Mouse (Mus musculus) naive thymus-derived CD4-positive, alpha-beta T cell, adult 2 months (primary cell): ENCODE measurements around the gene Gabpb1.
"Not testable (repeated sequence)": the region's sequence is repeated elsewhere in the genome, so short reads cannot be mapped to it uniquely, and the experiment has no call there.

ENCODE experiments used
- DNase-seq: peaks from one replicate; pipeline ENCODE4 v3.0.0-alpha.2; 2011; ENCODE audit warnings: low read depth

Gabpb1 gene

DNA sequence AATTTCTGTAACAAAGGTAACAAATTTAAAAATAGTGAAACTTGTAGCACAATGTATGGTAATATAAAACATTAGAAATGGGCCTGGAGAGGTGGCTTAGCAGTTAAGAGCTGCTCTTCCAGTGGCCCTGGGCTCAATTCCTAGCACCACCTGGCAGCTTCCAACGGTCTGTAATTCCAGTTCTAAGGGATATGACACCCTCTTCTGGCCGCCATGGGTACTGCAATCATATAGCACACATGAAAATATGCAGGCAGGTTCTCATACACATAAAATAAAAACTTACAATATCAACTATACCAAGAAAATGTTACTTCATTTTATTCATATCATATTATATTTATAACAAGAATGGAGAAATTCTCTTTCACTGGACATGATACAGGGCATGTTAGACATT, 35.8 kb downstream of the Gabpb1 start:
- DNase-seq = peak; percentile 15

DNA sequence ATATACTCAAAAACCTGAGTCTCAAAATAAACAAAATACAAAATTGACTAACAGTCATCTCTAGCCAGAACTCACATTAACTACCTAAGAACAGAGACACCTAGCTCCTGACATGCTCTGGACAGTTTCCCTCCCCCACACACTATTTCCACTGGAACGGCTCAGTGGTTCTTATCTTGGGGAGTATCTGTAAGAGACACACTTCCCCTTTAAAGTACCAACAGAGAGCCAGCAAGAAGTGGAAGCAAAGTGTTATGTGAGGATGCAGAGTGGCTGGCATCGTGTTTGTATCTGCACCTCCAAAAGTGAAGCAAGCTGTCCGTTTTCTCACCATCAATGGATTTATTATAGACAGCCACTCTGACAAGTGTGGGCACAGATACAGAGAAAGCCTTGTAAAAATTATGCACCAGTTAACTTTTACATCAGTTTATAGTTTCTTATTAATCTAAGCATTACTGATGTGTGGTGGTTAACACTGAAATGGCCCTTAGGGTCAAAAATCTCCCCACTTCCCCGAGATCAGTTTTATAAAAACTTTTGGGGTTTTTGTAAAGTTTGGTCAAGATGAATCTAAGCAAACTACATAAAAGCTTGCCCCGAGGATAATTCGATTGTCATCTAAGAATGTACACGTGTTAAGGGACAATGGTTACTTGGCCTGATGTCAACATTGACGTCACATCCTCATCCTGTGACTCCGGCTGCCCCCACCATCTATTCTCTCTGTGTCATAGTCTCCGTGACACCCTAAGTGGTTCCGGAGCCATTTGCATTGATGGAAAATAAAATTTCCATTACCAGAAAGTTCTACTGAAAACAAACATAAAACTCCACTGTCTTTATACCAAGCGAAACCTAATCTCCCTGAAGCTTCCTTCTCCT, 40.0 kb downstream of the Gabpb1 start:
- peak; percentile 63 for DNase-seq

DNA sequence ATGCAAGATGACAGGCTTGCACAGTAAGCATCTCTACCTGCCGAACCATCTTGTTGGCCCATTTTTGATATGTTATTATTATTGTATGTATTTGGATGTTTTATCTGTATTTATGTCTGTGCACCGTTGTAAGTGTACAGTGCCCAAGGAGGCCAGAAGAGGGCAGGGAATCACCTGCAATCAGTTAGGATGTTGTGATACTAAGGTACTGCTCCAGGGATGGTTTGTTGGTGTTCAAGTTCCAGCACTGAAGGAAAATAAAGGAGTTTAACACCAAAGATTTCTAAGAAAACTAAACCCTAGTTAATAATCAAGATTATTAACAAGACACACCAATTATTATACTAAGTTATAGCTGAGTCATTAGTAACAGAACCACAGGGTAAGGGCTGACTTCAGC, 43.0 kb downstream of the Gabpb1 start:
- DNase-seq = no peak

DNA sequence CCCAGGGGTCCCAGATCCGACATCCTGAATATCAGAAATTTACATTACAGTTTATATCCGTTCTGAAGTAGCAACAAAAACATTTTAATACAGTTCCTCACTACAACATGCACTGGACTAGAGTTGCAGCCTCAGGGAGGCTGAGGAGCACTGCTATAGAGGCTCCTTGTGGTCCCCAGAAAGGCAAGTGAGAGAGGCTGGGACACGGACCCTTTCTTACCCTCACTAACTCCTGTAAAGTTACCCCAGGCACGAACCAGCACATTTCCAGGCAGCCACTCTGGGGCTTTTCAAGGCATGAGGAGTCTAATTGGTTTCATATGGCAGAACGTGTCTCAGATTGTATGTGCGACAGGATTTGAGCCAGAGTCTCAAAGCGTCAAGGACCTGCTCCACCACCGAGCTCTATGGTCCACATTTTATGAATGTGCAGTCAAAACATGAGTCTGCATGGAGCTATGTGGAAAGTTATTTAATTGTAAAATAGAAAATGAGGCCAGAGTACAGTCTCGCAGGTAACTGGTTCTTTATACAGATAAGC, 47.6 kb downstream of the Gabpb1 start:
- no peak for DNase-seq

DNA sequence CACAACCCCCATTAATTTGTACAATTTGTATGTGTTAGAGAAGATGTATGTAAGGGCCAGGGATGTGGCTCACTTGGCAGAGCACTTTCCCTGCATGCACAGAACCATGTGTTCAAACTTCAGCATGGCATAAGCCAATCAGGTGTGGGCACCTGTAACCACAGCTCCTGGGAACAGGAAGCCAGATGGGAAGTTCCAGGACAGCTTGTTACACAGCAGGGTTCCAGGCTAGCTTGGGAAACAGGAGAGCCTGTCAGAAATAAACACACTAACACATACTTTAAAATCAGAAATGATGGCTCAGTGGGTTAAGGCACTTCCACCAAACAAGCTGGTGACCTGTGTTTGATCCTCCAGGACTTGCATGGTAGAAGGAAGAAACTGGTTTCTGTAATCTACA, 53.0 kb downstream of the Gabpb1 start:
- no peak for DNase-seq

DNA sequence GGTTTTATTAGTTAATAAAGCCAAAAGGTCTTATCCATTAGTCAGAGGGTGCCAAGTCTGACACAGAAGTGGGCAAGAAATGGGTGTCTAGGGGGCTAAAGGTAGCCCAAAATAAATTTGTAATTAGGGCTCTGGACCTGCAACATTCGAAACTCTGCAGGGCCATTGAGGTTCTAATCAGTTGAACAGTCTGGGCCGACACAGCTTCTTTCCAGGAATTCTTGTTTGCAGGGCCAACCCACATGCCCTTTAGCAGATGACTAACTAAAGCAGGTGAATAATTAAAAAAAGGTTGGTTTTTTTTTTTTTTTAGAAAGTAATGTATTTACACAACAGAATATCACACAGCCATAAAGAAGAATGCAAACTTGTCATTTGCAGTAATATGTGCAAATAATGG, 53.7 kb downstream of the Gabpb1 start:
- DNase-seq = no peak

DNA sequence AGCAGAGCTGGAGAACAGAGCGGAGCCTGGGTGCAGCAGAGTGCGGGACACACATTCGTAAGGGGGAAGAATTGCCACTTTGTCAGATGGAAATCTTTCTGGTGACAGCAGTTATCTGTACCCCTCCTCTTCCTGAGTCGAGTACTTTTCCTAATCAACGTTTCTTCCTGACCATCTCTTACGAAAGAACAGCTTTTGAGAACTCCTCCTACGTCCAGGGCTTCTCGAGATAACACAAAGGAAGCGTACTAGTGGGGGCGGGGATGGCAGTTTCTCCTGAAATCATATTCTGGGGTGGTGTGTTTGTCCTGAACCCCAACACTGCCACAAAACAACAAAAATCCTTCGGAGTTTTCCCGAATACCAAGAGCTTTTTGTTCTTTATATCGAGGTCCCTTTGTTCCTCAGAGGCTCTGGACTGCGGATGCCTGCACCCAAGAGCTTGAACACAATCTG, 56.9 kb downstream of the Gabpb1 start, which contains the start of gene Hdc:
TSS of gene Hdc (minus strand) at position 51 of the 456 bp plus-strand sequence.
- DNase-seq = no peak

DNA sequence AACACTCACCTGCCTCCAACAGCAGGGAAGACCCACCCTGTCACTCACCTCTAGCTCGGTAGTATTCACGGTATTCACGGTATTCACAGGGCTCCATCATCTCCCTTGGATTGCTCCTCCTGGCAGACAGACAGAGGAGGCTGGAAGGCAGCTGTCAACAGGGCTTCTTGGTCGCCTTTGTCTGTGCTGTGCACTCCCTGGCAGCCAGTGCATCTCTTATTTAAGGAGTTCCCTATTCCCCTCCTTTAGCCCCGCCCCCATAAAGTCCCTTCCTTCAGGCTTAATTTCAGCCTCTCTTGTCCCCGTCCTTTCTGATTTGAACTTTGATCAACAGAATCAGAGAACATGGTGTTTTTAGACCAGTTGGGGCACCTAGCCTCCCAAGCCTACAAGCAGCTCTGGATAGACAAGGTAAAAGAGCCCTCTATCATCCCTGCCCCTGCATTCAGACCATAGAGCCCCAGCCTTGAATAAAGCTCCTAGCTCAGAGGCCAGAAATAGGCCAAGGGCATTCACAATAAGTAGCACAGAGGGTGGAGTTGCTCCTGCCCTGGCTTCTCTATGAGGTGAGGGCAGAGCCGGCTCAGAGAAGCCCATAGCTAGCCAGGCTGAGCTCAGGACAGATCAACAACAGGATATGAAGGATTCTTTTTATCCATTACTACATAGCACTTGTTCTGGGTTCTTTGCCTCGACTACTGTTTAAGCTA, 57.5 kb downstream of the Gabpb1 start:
- DNase-seq = no peak

DNA sequence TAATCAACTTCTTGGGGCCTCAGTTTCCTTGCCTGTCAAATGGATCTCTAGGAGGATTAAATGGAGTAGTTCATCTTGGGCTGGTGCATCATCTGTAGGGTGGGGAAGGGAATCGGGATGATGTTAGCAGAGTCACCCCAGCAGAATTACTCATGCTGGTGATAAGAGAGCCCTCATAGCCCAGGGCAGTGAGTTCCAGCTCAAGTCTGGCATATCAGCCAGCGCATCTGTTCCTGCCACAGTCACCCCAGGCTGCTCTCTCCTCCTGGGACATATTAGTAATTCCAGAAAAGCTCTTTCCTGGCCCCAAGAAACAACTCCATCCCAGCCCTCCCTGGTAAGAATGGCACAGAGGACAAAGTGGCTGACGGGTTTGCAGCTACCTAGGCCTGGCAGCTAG, 60.8 kb downstream of the Gabpb1 start:
- no peak for DNase-seq

DNA sequence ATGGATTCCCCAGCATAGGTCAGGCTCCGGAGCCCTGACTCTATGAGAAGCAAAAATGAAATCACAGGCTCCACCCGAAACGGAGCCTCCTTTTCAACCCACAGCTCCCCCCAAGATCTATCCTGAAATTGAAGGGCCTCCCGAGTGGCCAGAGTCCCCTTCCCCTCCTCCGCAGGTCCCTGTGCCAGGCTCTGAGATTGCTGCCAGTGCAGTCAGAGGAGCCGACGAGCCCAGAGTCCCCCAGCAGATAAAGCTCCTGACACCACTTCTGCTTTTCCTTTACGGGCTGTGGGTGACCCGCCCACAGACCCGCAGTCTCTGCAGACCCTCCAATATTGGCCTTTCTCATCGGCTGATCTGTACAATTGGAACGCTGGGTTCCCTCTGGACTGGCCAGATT, 66.5 kb downstream of the Gabpb1 start:
- not testable (repeated sequence) for DNase-seq

DNA sequence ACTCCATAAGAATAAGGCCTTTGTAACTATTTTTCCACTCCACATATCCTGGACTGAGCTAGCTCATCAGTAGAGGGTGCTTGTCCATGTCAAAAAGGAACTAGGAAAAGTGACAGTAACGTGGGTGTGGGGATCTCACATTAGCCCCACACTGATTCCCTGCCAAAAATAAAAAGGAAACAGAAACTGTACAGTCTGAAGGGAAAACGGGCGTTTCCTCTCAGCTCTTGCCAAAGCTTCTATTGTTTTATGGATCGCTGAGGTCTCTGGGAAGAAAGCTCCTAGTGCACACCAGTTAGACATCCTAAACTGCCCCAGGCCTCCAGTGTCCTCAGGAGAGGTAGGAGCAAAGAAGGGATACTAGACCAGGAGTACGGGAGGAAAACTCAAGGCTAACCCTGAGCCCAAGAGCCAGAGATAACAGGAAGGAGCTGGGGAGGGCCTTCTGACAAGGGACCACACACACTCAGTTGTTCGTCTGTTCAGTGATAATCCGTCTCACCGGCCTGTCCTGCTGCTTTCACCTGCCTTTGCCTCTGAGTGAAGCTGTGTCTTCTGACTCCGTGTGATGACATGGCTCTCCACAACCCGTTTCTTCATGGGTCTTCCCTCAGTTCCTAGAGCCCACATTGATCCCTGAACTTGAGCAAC, 68.5 kb downstream of the Gabpb1 start:
- no peak for DNase-seq

DNA sequence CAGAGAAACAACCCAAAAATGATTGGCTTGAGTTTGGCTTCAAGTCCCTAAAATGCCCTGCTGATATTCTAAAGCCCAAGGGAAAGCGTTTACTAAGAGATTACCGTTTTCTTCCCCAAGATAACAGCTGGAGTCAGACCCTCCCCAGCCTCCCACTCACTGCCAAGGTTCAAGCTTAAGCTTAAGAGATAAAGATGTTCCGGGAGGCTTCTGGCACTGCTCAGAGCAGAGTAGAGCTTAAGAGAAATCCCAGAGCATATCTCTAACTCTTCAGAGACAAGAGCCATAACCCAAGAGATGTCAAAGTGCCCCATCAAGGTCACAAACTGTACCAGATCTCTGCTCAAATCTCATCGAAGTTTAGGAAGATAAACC, 69.5 kb downstream of the Gabpb1 start:
- no peak for DNase-seq

DNA sequence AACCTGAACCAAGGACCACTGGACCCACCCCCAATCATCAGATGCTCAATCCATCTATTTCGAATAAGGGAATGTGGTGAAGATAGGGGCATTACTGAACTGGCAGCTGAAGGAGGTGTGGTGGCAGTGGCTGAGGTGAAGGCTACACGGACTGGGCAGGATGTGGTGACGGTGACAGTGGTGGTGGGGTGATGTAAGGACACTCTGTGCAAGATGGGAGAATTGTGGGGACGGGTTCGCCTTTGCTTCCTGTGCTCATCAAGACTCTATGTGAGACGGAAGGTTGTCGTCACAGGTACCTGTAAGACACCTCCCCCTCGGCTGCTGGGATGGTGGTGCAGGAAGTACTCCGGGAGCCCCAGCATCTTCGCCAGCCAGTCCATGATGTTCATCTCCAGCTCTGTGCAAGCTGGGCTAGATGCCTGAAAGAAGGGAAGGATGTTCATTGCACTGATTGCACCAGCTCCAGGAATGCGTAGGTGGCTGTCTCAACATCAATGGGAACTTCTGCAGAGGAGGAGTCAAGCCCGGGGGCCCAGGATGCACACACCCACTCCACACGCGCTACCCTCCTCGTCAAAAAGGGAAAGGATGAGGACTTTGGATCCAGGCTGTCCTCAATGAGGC, 70.0 kb downstream of the Gabpb1 start:
- peak; percentile 90 for DNase-seq

DNA sequence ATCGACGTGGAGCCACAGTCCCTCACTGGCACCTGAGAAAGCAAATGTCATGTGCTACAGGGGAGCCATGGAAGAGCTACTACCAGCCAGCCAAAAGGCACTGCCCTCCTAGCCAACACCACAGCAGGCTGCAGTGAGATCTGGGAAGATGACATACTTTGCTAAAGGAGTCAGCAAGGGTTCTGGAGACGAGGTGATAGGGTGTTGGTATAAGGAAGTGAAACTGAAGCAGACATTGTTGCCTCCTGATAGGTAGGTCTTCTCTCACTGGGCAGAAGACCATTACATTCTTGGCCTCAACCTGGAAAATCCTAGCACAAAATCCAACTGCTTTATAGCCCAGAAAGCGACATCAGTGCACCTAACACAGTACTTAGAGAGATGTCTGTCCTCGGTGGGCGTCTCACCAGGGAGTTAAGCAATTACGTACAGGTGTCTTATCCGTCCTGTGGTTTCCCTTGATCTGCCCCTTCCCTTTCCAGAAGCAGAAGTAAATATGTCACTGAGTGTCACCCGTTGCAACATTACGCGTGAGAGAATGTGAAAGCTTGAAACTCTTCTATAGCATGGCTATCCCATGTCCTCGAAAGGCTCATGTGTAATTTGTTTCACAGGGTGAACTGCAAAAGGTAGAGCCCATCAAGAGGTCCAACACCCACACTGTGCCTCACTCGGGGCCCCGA, 74.1 kb downstream of the Gabpb1 start:
- DNase-seq = no peak

DNA sequence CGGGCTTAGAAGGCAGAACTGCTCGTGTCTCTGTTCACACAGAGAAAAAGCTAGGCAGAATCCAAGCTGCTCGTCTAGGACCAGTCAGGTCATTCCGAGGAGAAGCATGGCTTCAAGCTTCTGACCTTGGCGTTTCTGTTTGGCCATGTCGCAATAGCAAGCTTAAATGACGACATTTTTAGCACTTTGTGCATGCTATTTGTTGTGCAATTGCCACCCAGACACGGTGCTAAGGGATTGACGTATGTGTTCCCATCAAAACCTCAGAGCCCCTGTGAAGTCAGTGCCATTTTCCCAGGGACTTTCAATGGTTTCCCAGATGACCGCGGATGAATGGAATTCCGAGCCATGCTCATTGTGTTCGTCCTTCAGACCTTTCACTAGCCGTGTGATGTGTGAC, 75.6 kb downstream of the Gabpb1 start:
- DNase-seq = no peak

DNA sequence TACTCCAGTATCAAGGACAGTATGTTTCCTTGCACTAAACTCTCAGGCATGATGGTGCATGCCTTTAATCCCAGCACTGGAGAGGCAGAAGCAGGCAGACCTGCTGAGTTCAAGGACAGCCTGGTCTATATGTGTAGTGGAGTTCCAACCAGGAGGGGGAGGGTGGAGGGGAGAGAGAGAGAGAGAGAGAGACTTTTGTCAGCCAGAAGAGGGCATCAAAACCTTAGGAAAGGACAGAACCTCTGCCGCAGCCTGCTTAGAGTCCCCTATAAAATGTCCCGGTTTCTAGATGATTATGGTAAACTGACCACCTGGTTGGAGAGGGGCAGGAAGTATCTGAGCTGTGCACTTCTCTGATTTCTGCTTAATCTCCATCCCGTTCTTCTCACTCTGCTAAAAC, 77.1 kb downstream of the Gabpb1 start:
- DNase-seq = peak; percentile 73

DNA sequence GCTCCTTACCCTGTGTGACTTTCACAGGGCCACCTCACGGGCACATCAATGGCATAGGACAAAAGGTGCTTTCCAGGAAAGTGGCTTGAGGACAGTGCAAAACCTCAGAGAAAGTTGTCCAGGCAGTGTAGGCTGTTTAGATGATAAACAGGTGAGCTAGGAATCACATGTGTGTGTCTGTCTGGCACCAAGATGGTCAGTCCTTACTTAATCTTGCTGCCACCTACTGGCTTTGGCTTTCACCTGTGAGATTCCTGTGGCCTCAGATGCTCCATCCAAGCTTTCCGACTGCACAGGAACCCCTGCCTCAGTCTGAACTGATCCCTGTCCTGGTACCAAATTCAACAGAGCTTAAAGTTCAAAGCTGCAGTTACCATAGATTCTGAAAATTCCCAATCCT, 77.8 kb downstream of the Gabpb1 start:
- DNase-seq = no peak

DNA sequence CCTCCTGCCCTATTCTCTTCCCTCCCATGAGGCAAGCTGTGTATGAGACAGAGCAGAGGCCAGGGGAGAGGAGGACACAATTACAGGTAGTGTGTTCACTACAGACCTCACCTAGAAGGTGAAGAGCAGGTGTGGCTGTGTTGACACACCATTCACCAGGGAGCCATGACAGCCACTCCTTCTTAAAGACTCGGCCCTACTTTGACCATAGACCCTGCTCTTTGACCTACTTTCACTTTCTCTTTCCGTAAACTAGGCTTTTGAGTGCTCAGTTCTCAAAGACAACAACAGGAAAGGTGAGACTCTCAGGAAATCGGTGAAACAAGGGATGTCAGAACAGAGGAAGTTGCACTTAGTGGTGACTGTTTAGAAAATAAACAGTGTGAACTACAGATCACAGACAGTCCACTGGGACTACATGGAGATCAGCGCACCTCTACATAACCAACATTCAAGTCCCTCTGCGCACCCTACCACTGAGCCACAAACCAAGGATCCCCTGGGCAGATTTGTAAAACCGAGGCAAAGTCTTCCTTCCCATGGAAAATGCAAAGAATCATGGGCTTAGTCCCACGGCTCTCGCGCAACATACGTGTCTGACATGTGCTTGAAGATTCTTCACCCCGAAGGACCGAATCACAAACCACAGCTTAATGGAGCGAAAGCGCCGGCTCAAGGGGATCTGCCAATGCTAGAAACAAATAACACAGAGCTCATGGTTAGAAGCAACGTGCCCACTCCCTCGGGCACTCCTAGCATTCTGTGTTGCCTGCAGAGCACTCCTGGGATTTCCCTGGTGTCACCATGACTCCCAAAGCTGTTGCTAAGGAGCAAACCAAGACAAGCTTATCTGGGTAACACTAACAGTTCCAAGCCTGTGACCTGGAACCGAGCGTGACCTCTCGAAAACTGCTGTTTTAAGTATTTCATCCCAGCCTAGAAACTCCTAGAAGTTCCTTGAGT, 78.6 kb downstream of the Gabpb1 start:
- DNase-seq = peak; percentile 83

DNA sequence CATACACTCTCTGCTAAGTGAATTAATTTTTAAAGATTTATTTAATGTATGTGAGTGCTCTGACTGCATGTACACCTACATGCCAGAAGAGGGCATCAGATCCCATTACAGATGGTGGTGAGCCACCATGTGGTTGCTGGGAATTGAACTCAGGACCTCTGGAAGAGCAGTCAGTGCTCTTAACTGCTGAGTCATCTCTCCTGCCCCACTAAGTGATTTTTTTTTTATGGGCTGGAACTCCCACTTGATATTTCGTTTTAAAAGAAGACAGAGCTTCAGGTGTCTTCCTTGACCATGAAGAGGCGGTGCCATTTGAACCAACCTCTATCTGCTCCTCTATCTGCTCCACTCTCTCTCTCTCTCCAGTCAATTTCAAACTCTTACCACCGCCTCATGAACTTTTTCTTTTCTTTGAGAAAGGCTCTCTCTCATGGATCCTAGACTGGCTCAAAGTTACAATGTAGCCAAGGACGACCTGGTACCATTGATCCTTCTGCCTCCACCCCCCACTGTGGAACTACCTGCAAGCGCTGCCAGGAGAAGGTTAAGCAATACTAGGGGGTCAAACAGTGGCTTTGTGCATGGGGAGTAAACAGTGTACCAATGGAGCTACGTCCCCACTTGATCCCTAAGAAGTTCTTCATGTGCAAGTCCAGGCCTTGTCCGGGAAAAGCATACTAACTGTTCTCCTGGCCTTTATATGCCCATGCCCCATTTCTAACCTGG, 79.6 kb downstream of the Gabpb1 start:
- DNase-seq = peak; percentile 21
